Mouse (Mus musculus) ZHBTc4 (cell line): Measurements from ENCODE around the gene Chrdl2.
"Not testable (repeated sequence)": the region's sequence is repeated elsewhere in the genome, so short reads cannot be mapped to it uniquely, and the experiment has no call there.

Experiments
- DNase-seq: peaks from one replicate; pipeline ENCODE4 v3.0.0-alpha.2; 2011; ENCODE audit warnings: low read depth, low spot score

Gene Chrdl2

GRCm38 (mm10) chr7:100034815-100035463 is 29.0 kb downstream of the Chrdl2 start:
- no peak for DNase-seq

GRCm38 (mm10) chr7:100036050-100036449 is 30.1 kb downstream of the Chrdl2 start:
- DNase-seq = no peak

- no peak for DNase-seq
Observed at GRCm38 (mm10) chr7:100036495-100036894, 30.5 kb downstream of the Chrdl2 start.

GRCm38 (mm10) chr7:100042120-100042519 is 36.1 kb downstream of the Chrdl2 start:
- peak; percentile 39 for DNase-seq

- DNase-seq = no peak
Observed at GRCm38 (mm10) chr7:100043096-100043495, 37.1 kb downstream of the Chrdl2 start.

GRCm38 (mm10) chr7:100043605-100044031 is 37.6 kb downstream of the Chrdl2 start:
- DNase-seq = no peak

- DNase-seq = no peak
Observed at GRCm38 (mm10) chr7:100046486-100046885, 40.5 kb downstream of the Chrdl2 start.

- DNase-seq = no peak
Observed at GRCm38 (mm10) chr7:100051904-100052303, 45.9 kb downstream of the Chrdl2 start.

- DNase-seq = not testable (repeated sequence)
Observed at GRCm38 (mm10) chr7:100052991-100053390, 47.0 kb downstream of the Chrdl2 start.

- DNase-seq = no peak
Observed at GRCm38 (mm10) chr7:100073959-100074358, 68.0 kb downstream of the Chrdl2 start.

GRCm38 (mm10) chr7:100076296-100076695 is 70.3 kb downstream of the Chrdl2 start:
- no peak for DNase-seq

- DNase-seq = no peak
Observed at GRCm38 (mm10) chr7:100077071-100077470, 71.1 kb downstream of the Chrdl2 start.

- DNase-seq = no peak
Observed at GRCm38 (mm10) chr7:100080087-100080781, 74.3 kb downstream of the Chrdl2 start.

GRCm38 (mm10) chr7:100082836-100083235 is 76.9 kb downstream of the Chrdl2 start:
- DNase-seq = no peak

GRCm38 (mm10) chr7:100083812-100084211 is 77.8 kb downstream of the Chrdl2 start:
- no peak for DNase-seq
